Mouse (Mus musculus): ENCODE results near the gene Scgb1b7.
"Not testable (repeated sequence)": the region's sequence is repeated elsewhere in the genome, so short reads cannot be mapped to it uniquely, and the experiment has no call there.

Gene Scgb1b7

DNA sequence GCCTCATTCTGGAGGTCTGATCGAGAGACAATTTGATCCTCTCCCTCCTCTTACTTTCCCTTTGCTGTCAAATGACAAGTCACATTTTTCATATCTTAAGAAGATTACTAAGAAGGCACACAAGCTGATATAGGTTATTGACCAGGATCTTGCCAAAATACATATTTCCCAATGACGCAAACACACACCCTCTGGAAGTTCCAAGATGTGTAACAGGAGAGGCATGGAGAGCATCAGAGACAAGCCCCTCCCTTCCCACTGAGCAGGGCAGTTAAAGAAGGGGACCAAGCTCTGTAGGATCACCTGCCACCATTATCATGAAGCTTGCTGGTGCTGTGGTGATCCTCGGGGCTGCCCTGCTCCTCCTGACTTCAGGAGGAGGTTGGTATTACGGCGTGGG is at the start of gene Scgb1b7:
TSS of gene Scgb1b7 (plus strand) at position 301 of the 400 bp plus-strand sequence.
- DNase-seq (ENCODE audit: low read depth, low spot score), result not testable (repeated sequence)

GRCm38 (mm10) chr7:31705657-31706056 is 6.8 kb upstream of the Scgb1b7 start, which contains the start of gene Scgb2b7:
Scgb2b7 (minus strand) TSS chr7:31705757.
- DNase-seq (ENCODE audit: low read depth, low spot score), result not testable (repeated sequence)
